Mouse (Mus musculus) cerebellum, postnatal 10 days (tissue): ENCODE data around the gene Eprs.
"Not testable (repeated sequence)": the region's sequence is repeated elsewhere in the genome, so short reads cannot be mapped to it uniquely, and the experiment has no call there.

Experiments
- DNase-seq, 2 experiments: peaks; one replicate each; pipeline ENCODE4 v3.0.0; 2021; ENCODE audit warnings: mixed read lengths in 2 of 2

Gene Eprs

GRCm38 (mm10) chr1:185362677-185363520 lies at the start of gene Eprs:
Gene Eprs, plus strand, starts transcription at chr1:185363044.
- peak; percentile 99 to 100 for DNase-seq

GRCm38 (mm10) chr1:185314546-185314945 lies 48.3 kb upstream of the Eprs start:
- no peak for DNase-seq

GRCm38 (mm10) chr1:185315846-185316568 lies 46.8 kb upstream of the Eprs start:
- no peak for DNase-seq

GRCm38 (mm10) chr1:185327754-185328345 lies 35.0 kb upstream of the Eprs start:
- not testable (repeated sequence) for DNase-seq

GRCm38 (mm10) chr1:185328721-185329610 lies 33.9 kb upstream of the Eprs start, which contains the start of gene Iars2:
Gene Iars2, minus strand, starts transcription at chr1:185329396.
- DNase-seq: peak; percentile 97

GRCm38 (mm10) chr1:185329851-185330250 lies 33.0 kb upstream of the Eprs start:
- no peak for DNase-seq

- no peak for DNase-seq
Observed at GRCm38 (mm10) chr1:185331364-185331763, 31.5 kb upstream of the Eprs start.

GRCm38 (mm10) chr1:185331983-185332430 lies 30.8 kb upstream of the Eprs start, which contains the start of gene Bpnt1:
Gene Bpnt1, plus strand, starts transcription at chr1:185332149.
- DNase-seq: peak; percentile 91 to 94

GRCm38 (mm10) chr1:185333651-185334050 lies 29.2 kb upstream of the Eprs start:
- DNase-seq: no peak

- peak in 1 of 2 experiments; percentile 19 for DNase-seq
Observed at GRCm38 (mm10) chr1:185334136-185334535, 28.7 kb upstream of the Eprs start.

GRCm38 (mm10) chr1:185335231-185335765 lies 27.5 kb upstream of the Eprs start:
- DNase-seq: no peak

GRCm38 (mm10) chr1:185336535-185336934 lies 26.3 kb upstream of the Eprs start:
- DNase-seq: no peak

- DNase-seq: peak in 1 of 2 experiments; percentile 36
Observed at GRCm38 (mm10) chr1:185342441-185342840, 20.4 kb upstream of the Eprs start.

- no peak for DNase-seq
Observed at GRCm38 (mm10) chr1:185343422-185343821, 19.4 kb upstream of the Eprs start.

- no peak for DNase-seq
Observed at GRCm38 (mm10) chr1:185346188-185346587, 16.7 kb upstream of the Eprs start.

- DNase-seq: no peak
Observed at GRCm38 (mm10) chr1:185349741-185350140, 13.1 kb upstream of the Eprs start.

GRCm38 (mm10) chr1:185350611-185351010 lies 12.2 kb upstream of the Eprs start:
- DNase-seq: no peak

- DNase-seq: no peak
Observed at GRCm38 (mm10) chr1:185352151-185352550, 10.7 kb upstream of the Eprs start.

- DNase-seq: no peak
Observed at GRCm38 (mm10) chr1:185353351-185353750, 9.5 kb upstream of the Eprs start.

GRCm38 (mm10) chr1:185354731-185355130 lies 8.1 kb upstream of the Eprs start:
- DNase-seq: no peak

GRCm38 (mm10) chr1:185356246-185356645 lies 6.6 kb upstream of the Eprs start:
- no peak for DNase-seq

GRCm38 (mm10) chr1:185358211-185358610 lies 4.6 kb upstream of the Eprs start:
- no peak for DNase-seq
